ENCODE assay signal across 7 mouse cellular contexts in genomic region chr17:46856471-46857360, GRCm38 (mm10). TPM values are rescaled to one million over a fixed set of nuclear protein-coding genes. Genes with fewer than 3 reads are reported as not detected.
DNase-seq lines count a peak whose midpoint lies in the region; ATAC-seq and TF ChIP-seq lines count a peak whose summit lies in the region.

No protein-coding gene starts in this region.

- H3K4me2 ChIP-seq in limb, embryonic 14.5 days (replicated peaks; ENCODE audit: low read depth, low read length, severe bottlenecking) = peak overlapping the region; percentile 62
- H3K4me2 ChIP-seq in midbrain, embryonic 16.5 days (ENCODE audit: low read length) = peak overlapping the region; percentile 73

- peak; percentile 63 for DNase-seq in adrenal gland, adult 8-10 months
- peak; percentile 73 for DNase-seq in embryo, embryonic 9.5 days (ENCODE audit: extremely low spot score)
- DNase-seq in heart, adult 11 months = peak; percentile 98
- DNase-seq in kidney, adult 18-20 months = peak; percentile 86
- DNase-seq in limb, embryonic 14.5 days (ENCODE audit: low spot score) = peak; percentile 90
- peak; percentile 68 to 74 for DNase-seq in spleen, adult 2 months (ENCODE audit: low read depth in 1 of 2, low spot score in 2 of 2)

- no peak for TF ChIP-seq CTCF in spleen, adult 2 months (IDR thresholded peaks at IDR 0.05; ENCODE audit: extremely low read depth, insufficient read depth, insufficient read length, insufficient replicate concordance)

- peak overlapping the region; percentile 98 for H3K4me3 ChIP-seq in limb, embryonic 14.5 days (replicated peaks; ENCODE audit: low read length)
- peak overlapping the region; percentile 56 for H3K4me3 ChIP-seq in midbrain, embryonic 16.5 days (ENCODE audit: low read depth, low read length)
- peak overlapping the region; percentile 95 for H3K4me3 ChIP-seq in spleen, adult 2 months (ENCODE audit: extremely low read depth, insufficient read depth, insufficient read length)

- peak; percentile 40; the same call in 1 of the 2 replicates for TF ChIP-seq POLR2A in limb, embryonic 14.5 days (IDR thresholded peaks at IDR 0.05; ENCODE audit: borderline replicate concordance, extremely low read depth, insufficient read depth, insufficient read length)
- TF ChIP-seq POLR2A in spleen, adult 2 months (IDR thresholded peaks at IDR 0.05; ENCODE audit: low read depth, low read length) = peak; percentile 50

- H3K36me3 ChIP-seq in limb, embryonic 14.5 days (ENCODE audit: control insufficient read depth, insufficient read depth, low read length) = peaks cover 6% of the 10 kb centered on the region; the same call in 1 of the 2 replicates
- H3K36me3 ChIP-seq in midbrain, embryonic 16.5 days (ENCODE audit: control insufficient read depth, insufficient read depth, low read length) = no peaks in the 10 kb centered on the region
- no peaks in the 10 kb centered on the region; the same call in 1 of the 2 replicates for H3K36me3 ChIP-seq in spleen, adult 2 months (ENCODE audit: control insufficient read depth, insufficient read depth, low read length)

- no peaks in the 10 kb centered on the region for H3K27me3 ChIP-seq in limb, embryonic 14.5 days (ENCODE audit: control insufficient read depth, insufficient read depth, low read length)
- H3K27me3 ChIP-seq in midbrain, embryonic 16.5 days (ENCODE audit: control insufficient read depth, insufficient read depth, low read depth, low read length) = no peaks in the 10 kb centered on the region
- no peaks in the 10 kb centered on the region for H3K27me3 ChIP-seq in spleen, adult 2 months (ENCODE audit: control insufficient read depth, insufficient read depth, low read length)

- H3K9ac ChIP-seq in limb, embryonic 14.5 days (ENCODE audit: low read depth, low read length, severe bottlenecking) = peak overlapping the region; percentile 100
- H3K9ac ChIP-seq in midbrain, embryonic 16.5 days (ENCODE audit: low read depth, low read length) = peak overlapping the region; percentile 83

- no peaks in the 10 kb centered on the region for H3K9me3 ChIP-seq in limb, embryonic 14.5 days (ENCODE audit: control insufficient read depth, low read length)
- no peaks in the 10 kb centered on the region for H3K9me3 ChIP-seq in midbrain, embryonic 16.5 days (replicated peaks; ENCODE audit: control insufficient read depth, low read length, poor library complexity, severe bottlenecking)

- ATAC-seq in limb, embryonic 14.5 days (ENCODE audit: low FRiP score, low read depth) = peak; percentile 27; the same call in 1 of the 2 replicates
- peak; percentile 36 for ATAC-seq in midbrain, embryonic 16.5 days

- H3K4me1 ChIP-seq in limb, embryonic 14.5 days (ENCODE audit: control insufficient read depth, insufficient read depth, low read length) = peaks cover 21% of the 10 kb centered on the region
- H3K4me1 ChIP-seq in midbrain, embryonic 16.5 days (ENCODE audit: control insufficient read depth, insufficient read depth, low read length) = peaks cover 43% of the 10 kb centered on the region
- H3K4me1 ChIP-seq in spleen, adult 2 months (ENCODE audit: control insufficient read depth, insufficient read depth, insufficient read length) = peaks cover 21% of the 10 kb centered on the region

- H3K27ac ChIP-seq in limb, embryonic 14.5 days (replicated peaks; ENCODE audit: low read depth, low read length) = peak overlapping the region; percentile 100
- H3K27ac ChIP-seq in midbrain, embryonic 16.5 days (ENCODE audit: low read length) = peak overlapping the region; percentile 100
- H3K27ac ChIP-seq in spleen, adult 2 months (ENCODE audit: insufficient read depth, low read length) = peak overlapping the region; percentile 100

- WGBS in limb, embryonic 14.5 days = under 1% methylated on average over 85 of the region's 87 CpGs
- 0% methylated on average over 77 of the region's 87 CpGs for WGBS in midbrain, embryonic 16.5 days
- WGBS in spleen, adult 2 months = under 1% methylated on average over 87 of the region's 87 CpGs

RNA-seq across cellular contexts. Expression of gene Bicral, which starts 1.6 kb away (rescaled TPM):
- 10 to 100 TPM; 22.1 to 32.4 (median 26.6) TPM for total RNA-seq in adrenal gland, adult 8-10 months (2022)
- polyA plus RNA-seq in limb, embryonic 14.5 days (2012; rRNA removed) = 17.2 and 17.7 TPM in 2 replicates
- polyA plus RNA-seq in limb, embryonic 14.5 days (2014; fragmentation: Nextera tagmentation; extraction: Ambion mirVana) = 5.4 and 8.2 TPM in 2 replicates
- 9.5 and 10.9 TPM in 2 replicates for polyA plus RNA-seq in midbrain, embryonic 16.5 days (2015; fragmentation: Nextera tagmentation; extraction: Ambion mirVana)
- polyA plus RNA-seq in spleen, adult 2 months (2012; rRNA removed) = 14.4 and 14.5 TPM in 2 replicates

RNA-seq across cellular contexts. Expression of gene Tbcc, which starts 33.8 kb away (rescaled TPM):
- total RNA-seq in adrenal gland, adult 8-10 months (2022) = 10 to 100 TPM; 22.8 to 28.3 (median 26.7) TPM
- polyA plus RNA-seq in limb, embryonic 14.5 days (2012; rRNA removed) = 27.8 and 28.9 TPM in 2 replicates
- polyA plus RNA-seq in limb, embryonic 14.5 days (2014; fragmentation: Nextera tagmentation; extraction: Ambion mirVana) = 63.3 and 66.5 TPM in 2 replicates
- polyA plus RNA-seq in midbrain, embryonic 16.5 days (2015; fragmentation: Nextera tagmentation; extraction: Ambion mirVana) = 49.5 and 52.6 TPM in 2 replicates
- 17.2 and 21.3 TPM in 2 replicates for polyA plus RNA-seq in spleen, adult 2 months (2012; rRNA removed)

RNA-seq across cellular contexts. Expression of gene Prph2, which starts 53.5 kb away (rescaled TPM):
- total RNA-seq in adrenal gland, adult 8-10 months (2022) = not detected
- not detected in 2 replicates for polyA plus RNA-seq in limb, embryonic 14.5 days (2012; rRNA removed)
- 0.07 TPM in 1 of 2 replicates, not detected in the other for polyA plus RNA-seq in limb, embryonic 14.5 days (2014; fragmentation: Nextera tagmentation; extraction: Ambion mirVana)
- not detected in 2 replicates for polyA plus RNA-seq in midbrain, embryonic 16.5 days (2015; fragmentation: Nextera tagmentation; extraction: Ambion mirVana)
- not detected in 2 replicates for polyA plus RNA-seq in spleen, adult 2 months (2012; rRNA removed)

Comparison
In these comparisons a context has a peak if more than half of its experiments do, and no peak if none do; other contexts are left out.
1. Peak in every context shown above with its lines: DNase-seq, ATAC-seq, H3K4me3 ChIP-seq and H3K27ac ChIP-seq.